Mouse (Mus musculus): ENCODE results near the gene Lifr.

The Lifr gene

DNA sequence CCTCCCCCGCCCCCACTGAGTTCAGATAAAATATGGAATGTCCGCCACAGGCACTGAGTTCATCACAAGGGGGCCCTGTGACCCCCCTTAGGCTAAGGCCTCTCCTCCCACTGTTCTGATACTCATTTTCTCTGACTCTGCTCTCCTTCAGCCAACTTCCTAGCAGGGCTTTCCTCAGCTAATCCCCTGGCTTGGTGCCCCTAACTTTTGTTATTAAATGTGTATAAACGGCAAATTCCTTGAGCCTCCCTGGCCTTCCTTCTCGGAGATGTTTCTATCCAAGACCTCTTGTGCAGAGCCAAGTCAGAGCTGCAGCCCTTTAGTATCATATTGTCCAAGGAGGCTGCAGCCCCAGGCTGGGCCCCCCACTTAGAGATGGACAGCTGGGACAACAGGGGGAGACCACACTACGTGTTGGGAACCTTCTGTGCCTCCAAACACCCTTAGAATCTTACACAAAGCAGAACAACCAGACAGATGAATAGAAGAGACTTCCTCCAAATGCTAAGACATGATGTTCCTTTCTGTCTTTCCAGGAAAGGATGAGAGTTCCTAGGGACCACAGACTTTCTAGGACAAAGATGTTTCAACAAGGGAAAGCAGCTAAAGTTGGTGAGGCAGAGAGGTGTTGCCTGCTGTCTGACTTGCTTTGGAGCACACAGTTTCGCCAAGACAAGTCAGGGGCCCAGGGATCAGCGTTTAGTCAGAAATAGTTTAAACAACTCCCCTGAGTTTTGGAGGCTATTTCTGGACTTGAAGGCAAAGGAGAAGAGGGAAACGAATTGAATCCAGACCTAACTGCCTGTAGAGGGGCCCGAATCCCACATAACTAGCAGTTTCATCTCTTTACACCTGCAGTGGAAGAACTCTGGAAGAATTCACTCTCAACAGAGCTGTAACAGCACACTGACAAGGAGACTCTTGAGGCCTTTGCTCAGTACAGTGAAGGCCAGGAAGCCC lies 111.3 kb downstream of the Lifr start:
- DNase-seq (ENCODE audit: low read depth, low spot score), result no peak

DNA sequence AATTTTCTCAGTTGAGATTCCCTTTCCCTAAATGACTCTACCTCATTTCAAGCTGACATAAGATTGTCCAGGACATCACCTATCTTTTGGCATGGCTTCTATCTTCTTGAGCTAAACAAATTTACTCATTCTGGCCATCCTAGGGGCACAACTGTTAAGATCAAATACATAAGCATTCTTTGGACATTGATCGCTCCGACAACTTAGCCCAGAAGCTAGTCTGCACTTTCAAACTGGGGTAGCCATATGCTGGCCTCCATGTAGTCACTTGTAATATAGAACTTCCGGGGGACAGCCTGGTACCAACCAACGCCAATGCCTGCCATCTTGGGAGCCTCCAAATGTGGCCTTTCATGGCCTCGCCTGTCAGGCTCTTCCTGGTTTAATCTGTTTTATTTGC lies 112.6 kb downstream of the Lifr start:
- DNase-seq (ENCODE audit: low read depth, low spot score), result no peak

DNA sequence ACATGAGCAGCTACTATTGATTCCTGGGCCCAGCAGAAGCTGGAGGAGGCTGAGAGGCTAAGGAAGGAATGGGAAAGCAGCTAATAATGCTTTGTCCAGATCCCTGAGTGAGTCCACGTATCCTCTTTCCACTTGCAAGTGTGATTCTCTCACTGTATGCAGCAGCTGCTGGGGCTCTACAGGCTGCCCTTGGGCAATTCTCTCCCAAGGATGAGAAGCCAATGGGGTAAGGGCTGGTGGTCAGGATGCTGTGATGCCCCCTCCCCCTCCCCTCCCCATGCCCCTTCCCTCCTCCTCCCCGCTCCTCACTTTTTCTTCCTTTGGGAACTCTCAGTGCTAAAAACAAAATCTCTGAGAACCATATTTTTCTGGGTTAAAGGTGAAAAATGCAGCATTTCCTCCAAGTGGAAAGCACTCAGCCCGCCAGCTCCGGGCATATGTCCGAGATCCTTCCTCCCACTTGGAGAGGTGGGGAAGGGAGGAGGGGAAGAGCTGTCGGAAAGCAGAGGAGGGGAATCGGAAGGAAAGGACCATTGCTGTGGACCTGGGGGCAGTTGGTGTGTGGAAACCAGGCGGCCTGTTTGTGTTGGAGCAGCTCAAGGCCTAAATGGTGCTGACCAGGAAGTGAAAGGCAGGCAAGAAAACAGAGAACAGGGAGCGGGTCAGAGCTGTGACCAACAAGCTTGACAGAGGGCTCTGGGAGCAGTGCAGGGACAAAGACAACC lies 113.4 kb downstream of the Lifr start:
- DNase-seq (ENCODE audit: low read depth, low spot score), result no peak

DNA sequence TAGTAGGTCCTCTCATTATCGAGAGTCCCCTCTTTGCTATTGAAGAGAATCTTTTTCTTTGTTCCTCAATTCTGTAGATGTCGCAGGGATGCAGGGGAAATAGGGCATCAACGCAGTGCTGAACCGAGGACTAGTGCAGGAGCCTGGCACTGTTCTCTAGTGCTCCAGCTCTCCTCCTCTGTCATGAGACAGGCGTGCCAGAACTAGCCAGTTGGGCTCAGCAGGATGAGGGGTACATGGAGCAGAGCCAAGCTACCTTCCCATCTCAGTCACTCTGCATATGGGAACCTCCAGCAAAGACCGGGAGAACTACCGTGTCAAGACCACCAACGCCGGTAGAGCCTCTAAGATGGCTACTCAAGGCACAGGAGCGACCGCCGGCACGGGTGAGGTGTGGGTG lies 114.5 kb downstream of the Lifr start:
- DNase-seq (ENCODE audit: low read depth, low spot score), result no peak

DNA sequence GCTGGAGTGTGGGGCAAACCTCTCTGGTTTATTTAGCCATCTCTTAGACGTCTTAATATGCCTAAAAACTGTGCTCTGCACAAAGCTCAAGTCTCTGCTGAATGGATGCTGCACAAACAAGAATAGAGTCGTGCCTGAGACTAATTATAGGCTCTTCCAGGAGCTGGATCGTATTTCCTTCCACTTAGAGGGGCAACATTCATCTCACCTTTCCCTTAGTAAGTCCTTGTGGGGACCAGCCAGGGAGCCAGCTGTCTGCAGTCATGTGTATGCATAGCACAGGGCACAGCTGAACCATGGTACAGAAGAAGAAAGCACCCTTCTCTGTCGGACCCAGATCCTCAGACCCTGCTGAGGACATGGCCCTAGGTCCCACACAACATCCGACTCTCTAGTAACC lies 115.7 kb downstream of the Lifr start:
- DNase-seq (ENCODE audit: low read depth, low spot score), result no peak

DNA sequence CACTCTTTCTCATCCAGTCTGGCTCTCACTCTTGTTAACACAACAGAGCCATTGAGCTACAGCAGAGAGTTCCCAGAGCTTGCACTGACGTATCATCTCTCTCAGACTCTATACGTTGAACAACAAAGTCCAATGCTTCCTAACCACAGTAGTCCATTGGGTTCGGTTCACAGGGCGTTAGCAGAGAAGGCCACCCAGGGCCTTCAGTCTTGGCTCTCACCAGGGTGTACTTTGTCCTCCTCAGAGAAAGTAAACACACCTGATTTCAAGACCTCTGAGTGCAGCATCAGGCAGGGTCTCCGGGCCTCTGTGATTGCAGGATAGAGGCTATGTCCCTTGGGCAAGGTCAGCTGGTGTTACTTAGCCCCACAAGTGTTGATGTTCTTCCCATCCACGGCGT lies 116.9 kb downstream of the Lifr start:
- DNase-seq (ENCODE audit: low read depth, low spot score), result no peak

DNA sequence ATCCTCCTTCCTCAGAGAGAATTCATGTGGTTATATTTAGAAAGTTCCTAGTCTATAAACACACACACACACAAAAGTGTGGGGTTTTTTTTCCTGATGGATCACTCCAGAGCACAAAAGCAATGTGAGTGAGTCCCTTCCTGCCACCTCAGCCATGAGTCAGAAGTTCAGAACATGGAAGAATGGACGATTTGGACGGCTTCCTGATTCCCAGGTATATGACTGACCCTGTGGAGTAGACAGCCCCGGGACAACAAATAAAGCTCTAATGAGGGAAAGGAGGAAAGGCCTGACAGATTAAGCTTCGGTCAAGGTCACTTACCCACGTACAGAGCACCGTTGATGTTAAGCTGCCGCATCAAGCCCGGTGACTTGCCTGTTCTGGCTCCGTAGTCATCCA lies 117.8 kb downstream of the Lifr start:
- DNase-seq (ENCODE audit: low read depth, low spot score), result peak; percentile 29

DNA sequence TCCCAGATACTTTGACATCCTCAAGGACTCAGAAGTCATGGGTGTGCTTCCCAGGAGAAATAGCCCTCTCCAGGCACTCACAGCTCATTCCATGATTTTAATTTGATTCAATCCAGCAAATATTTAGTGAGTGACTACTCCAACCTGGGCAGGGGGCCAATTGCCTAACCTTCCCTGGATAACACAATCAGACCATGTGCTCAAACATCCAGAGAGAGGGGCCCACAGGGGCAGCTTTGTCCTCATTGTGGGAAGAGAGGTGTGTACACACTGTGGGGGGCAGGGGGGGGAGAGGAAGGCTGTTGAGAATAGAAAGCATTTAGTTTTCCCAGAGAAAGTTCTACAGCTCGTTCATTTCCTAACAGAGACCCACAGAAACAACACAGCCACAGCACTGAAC lies 123.3 kb downstream of the Lifr start:
- DNase-seq (ENCODE audit: low read depth, low spot score), result peak; percentile 87

DNA sequence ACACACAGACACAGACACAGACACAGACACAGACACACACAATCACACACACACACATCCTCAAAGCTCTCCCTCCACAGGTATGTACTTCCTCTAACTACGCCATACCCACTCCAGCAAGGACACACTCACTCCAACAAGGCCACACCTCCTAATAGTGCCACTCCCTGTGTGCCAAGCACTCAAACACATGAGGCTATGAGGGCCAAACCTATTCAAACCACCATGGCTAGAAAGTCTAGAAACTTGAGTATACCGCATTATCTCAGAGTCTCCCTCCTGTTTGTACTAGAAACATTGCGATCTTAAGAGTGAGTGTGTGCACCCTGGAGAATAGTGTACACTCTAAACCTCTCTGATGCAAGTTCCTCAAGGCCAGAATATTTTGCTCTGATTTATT lies 125.4 kb downstream of the Lifr start:
- no peak for DNase-seq (ENCODE audit: low read depth, low spot score)

DNA sequence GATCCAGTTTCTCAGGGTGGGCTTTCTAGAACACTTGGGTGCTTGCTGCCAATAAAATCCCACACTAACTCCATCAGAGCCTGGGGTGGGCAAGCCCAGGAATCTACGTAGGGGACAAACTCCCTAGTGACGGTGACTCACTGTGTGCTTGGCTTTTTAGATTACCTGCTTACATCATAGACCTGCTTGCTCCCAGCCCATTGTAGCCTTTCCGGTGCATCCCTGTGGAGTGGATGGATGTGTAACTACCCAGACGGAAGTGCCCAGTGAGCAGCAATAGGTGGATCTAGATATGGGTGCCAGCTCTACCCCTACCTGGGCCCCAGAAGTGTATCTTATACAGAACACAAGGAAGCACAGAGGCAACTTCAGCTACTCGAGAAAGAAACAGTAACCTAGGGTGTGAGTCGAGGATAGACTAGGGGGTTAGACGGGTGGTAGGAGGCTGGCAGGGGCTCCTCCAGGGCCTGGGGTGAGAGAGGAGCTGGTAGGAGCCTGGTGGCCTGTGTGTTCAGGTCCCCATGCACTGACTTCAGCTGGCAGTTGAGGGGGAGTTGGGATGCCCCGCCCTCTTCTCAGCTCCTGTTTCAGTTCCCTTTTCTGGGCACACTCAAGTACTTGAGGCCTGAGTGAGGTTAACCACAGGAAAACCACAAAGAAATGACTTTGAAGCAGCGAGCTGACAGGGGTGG lies 126.3 kb downstream of the Lifr start:
- peak; percentile 78 for DNase-seq (ENCODE audit: low read depth, low spot score)

DNA sequence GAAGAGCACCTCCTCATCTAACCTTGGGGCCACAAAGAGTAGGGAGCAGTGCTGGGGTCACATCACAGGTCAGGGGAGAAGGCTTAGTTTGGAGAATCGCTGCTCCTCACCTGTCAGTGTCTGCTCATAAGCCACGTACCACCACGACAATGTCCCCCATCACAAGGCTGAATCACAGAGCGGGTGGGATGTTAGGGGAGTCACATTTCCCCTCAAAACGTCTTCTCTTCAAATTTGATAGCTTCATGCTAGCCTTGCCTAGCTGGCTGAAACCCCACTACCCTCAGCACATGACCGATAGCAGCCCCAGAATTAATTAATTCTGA lies 126.8 kb downstream of the Lifr start:
- no peak for DNase-seq (ENCODE audit: low read depth, low spot score)

DNA sequence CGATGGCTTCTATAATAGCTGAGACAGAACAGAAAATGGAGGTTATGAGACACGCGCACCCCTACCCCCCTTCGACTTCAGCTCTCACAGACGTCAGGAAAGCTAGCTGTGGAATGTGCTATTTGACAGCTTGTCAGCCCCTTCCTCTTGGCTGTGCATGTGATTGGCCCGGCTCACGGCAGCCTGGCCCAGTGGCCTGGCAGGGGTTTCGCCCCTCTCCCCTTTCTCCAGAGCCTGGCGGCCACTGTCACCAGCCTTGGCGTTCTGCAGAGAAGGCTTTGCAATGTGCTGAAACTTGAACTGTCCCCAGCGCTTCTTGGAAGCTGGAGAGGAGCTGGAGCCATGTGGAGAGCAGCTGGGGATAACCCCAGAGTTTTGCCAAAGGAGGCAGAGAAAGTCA lies 132.4 kb downstream of the Lifr start:
- no peak for DNase-seq (ENCODE audit: low read depth, low spot score)

DNA sequence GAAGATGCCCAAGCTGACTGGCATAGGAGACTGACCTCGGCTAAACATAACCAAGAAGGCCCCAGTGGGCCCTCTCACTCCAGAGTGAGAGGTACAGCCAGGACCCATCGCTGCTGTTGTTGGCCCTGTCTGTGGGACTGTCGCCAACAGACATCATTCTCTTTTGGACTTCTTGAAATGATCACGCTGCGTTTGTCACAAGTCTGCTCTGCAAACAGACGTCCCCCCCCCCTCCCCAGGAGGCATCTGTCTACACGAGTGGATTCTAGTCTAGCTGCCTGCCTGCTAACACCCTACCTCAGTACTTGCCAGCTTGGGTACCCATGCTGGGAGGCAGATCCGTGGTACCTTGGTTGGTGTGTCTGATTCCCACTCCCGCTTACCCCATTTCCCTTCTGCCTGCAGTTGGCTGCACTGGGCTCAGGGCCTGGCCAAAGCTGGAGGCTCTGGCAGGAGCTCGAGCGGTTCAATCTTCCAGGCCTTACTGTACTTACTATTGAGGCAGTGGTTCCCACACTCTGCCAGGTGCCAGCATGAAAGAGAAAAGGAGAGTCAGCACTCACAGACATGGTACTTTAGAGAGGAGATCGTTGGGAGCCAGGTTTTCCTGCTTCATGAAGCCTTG lies 133.8 kb downstream of the Lifr start:
- DNase-seq (ENCODE audit: low read depth, low spot score), result no peak

DNA sequence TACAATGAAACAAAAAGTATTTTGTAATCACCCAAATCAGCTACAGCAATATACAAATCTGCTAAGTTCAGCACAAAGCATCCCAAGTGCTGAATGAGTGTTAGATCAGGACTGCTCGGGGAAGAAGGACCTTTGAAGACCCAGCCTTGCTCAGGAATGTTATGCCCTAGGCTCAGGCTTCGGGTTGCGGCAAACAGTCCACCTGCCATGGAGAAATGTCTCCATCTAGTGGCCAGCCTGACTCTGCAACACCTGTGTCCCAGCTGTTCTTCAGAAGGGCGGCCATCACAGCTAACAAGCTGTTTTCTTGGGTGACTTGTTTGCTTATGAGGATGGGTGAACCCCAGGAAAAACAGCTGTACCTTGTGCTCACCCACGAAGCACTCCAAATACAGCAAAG lies 135.8 kb downstream of the Lifr start:
- peak; percentile 92 for DNase-seq (ENCODE audit: low read depth, low spot score)

DNA sequence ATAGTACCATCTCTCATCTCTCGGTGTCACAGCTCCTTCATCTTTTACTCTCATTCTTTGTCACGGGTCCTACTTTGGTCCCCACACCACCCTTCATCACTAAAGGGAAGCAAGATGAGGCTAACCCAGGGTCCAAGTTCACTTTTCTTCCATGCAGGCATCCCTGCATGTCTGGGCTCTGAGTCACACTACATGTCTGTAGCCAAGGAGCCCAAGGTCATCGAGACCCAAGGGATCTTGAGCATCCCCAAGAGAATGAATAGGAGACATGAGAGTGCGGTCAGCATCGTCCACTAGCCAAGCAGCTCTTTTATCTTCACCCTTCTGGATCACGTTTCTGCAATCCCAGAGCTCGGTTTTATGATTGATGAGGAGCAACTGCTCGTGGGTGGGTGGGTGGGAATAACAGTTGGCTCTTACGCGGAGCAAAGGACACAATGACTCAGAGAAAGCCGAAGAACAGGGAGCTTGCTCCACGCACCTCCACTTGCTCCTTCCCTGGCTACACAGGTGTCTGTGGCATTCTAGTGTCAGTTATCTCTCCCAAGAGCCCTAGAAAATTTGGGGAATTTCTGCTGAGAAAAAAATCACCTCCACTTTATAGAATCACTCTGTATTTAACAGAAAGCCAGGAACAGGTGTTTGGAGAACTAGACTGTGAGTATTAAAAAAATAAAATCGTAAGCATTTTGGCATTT lies 143.1 kb downstream of the Lifr start:
- DNase-seq (ENCODE audit: low read depth, low spot score), result no peak

DNA sequence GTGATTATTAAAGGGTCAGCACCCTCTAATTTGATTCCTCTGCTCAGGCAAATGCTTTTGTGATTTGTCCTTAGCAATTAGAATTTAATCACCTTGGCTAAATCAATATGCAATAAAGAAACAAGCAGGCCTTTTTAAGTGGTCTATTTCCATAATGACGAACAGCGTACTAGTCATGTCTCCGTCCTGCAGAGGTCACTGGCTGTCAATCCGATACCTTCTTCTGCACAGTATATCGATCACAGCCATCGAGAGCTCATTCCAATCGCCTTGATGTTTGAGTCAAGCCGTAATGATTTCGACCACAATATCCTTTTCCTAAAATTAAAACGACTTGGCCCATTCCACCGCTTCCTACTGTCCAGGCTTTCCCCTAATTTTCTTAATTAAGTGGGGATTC lies 149.5 kb downstream of the Lifr start:
- no peak for DNase-seq (ENCODE audit: low read depth, low spot score)

DNA sequence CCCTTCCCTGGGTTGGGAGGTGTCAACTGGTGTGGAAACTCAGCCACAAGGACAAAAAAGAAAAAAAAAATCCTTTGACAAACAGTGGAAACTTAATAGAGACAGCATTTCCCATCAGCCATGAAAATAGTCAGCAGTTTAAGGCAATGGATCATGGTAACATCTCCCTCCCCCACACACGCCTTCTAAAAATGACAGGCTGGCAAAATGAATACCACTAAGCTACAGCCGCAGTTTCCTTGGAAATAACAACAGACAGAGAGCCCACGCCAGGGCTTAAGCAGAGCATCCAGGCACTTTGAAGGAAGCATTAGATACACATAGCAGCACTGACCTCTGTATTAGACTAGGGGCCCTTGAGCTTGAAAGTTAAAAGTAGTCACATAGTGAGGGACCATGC lies 150.5 kb downstream of the Lifr start:
- no peak for DNase-seq (ENCODE audit: low read depth, low spot score)

DNA sequence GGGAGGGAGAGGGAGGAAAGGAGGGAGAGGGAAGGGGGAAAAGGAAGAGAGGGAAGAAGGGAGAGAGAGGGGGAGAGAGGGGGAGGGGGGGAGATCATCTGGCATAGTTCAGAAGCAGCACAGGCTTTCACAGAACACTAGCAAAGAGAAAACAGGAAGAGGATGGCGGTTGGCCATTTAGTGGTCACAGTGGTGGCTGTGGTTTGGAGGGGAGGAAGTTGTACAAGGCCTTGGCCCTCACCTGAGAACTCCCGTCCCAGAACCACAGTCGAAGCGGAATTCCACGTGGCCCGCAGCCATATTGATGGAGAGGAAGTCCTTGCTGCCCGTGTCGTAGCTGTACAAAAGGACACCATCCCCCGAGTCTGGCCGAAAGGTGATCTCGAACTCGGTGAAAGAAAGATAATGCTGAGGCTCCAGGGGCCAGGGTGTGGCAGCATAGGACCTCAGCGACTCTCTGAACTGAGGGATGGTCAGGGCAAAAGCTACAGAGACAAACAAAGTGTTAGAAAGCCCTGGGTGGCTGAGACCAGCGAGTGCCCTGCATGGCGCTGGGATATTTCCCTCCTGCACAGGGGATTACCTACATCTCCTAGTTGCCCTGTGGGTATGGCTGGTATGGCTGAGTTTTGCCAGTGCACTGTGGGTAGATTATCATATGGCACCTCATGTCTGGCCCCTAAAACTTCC lies 151.9 kb downstream of the Lifr start:
- no peak for DNase-seq (ENCODE audit: low read depth, low spot score)

All from 3T3-L1 (cell line).